Mouse (Mus musculus): ENCODE measurements at regions not wholly inside any gene's neighbourhood (a gene's known extent, or its start where the extent isn't known, plus 50 kb on each side); places are given as distances from the start of the nearest gene placed in this dataset.

GRCm38 (mm10) chr10:18941447-18941846 lies 74.0 kb downstream of the Tnfaip3 start:
- Histone ChIP-seq H3K4me1 (ENCODE audit: control insufficient read depth, insufficient read depth, insufficient read length, low read length) (peaks cover 6% of the 10 kb centered on the region; the same call in 1 of the 2 replicates), H3K27ac (ENCODE audit: insufficient read depth, low read depth, low read length) (no peak overlapping the region), H3K36me3 (ENCODE audit: control insufficient read depth, insufficient read depth, low read length) (no peaks in the 10 kb centered on the region), H3K4me3 (ENCODE audit: low read depth, low read length) (no peak overlapping the region), H3K27me3 (ENCODE audit: control insufficient read depth, insufficient read depth, low read length) (no peaks in the 10 kb centered on the region)
- TF ChIP-seq CTCF (IDR thresholded peaks at IDR 0.05; ENCODE audit: extremely low read depth, insufficient read length, insufficient replicate concordance, low read depth, low read length), result no peak
- no peak for TF ChIP-seq POLR2A (IDR thresholded peaks at IDR 0.05; ENCODE audit: low read depth, low read length)
- 34% methylated on average over 4 of the region's 4 CpGs for WGBS

DNA sequence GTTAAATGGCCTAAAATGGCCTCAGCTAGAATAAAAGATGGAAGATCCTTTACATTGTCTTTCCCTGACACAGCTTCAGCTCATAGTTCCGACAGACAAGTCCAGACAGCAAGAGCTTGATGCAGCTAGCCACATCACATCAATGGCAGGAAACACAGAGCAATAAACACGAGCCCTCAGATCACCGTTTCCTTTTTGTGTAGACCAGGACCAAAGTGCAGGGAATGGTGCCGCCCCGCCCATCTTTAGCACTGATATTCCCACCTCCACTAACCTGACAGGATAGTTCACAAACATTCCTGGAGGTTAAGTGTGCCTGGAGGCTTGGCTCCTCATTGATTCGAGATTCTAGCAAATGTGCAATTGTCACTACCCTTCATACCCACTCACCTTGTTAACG lies 73.5 kb downstream of the Tnfaip3 start:
- Histone ChIP-seq H3K27me3 (ENCODE audit: control insufficient read depth, insufficient read depth, low read length) (no peaks in the 10 kb centered on the region), H3K27ac (ENCODE audit: insufficient read depth, low read depth, low read length) (no peak overlapping the region), H3K4me1 (ENCODE audit: control insufficient read depth, insufficient read depth, insufficient read length, low read length) (peaks cover 6% of the 10 kb centered on the region; the same call in 1 of the 2 replicates), H3K36me3 (ENCODE audit: control insufficient read depth, insufficient read depth, low read length) (no peaks in the 10 kb centered on the region), H3K4me3 (ENCODE audit: low read depth, low read length) (no peak overlapping the region)
- 21% methylated on average over 7 of the region's 7 CpGs for WGBS
- no peak for TF ChIP-seq POLR2A (IDR thresholded peaks at IDR 0.05; ENCODE audit: low read depth, low read length)
- no peak for TF ChIP-seq CTCF (IDR thresholded peaks at IDR 0.05; ENCODE audit: extremely low read depth, insufficient read length, insufficient replicate concordance, low read depth, low read length)

DNA sequence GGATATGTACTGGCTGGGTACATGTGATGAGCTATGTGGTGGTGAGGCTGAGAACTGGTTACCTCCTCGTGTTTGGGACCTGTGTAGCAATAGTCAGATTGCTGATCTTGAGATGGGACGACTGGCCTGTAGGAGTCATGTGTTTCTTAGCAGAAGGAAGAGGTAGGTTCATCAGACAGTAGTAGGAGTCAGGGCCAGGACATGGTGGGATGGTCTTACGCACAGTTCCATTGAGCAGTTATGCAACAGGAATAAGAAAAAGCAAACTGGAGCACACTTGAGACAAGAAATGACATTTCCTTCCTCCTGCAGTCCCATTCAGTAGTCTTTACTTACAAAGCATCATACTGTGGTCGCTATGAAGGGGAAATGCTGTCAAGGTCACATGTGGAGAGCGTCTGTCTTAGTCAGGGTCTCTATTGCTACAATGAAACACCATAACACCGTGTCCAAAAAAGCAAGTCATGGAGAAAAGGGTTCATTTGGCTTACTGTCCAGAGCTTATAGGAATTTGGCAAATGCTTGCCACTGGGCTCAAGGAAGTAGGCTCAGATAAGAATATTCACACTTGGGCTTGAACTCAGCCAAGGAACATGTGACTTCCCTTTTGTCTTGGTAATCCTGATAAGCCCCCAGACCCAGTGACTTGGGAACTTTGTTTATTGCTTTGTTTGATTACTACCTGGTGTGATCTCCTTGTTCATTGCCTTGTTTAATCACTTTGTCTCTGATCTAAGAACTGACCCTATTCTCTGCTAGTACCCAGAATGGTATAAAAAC lies 72.0 kb downstream of the Tnfaip3 start:
- TF ChIP-seq CTCF (IDR thresholded peaks at IDR 0.05; ENCODE audit: extremely low read depth, insufficient read length, insufficient replicate concordance, low read depth, low read length), result no peak
- TF ChIP-seq POLR2A (IDR thresholded peaks at IDR 0.05; ENCODE audit: low read depth, low read length), result no peak
- H3K4me3 ChIP-seq (ENCODE audit: low read depth, low read length), result no peak overlapping the region

DNA sequence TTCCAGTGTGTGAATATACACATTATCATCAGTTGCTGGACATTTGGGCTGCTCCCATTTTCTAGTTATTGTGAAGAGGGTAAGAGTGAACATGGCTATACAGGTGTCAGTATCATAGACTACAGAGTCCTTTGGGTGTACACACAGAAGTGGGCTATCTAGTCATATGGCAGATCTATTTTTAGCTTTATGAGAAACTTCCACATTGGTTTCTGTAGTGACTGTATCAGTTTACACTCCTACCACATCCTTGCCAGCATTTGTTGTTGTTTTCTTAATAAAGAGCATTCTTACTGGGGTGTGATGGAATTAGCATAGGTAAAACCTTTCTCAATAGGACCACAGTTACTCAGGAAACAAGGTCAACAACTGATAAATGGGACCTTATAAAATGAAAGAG lies 68.7 kb downstream of the Tnfaip3 start:
- Histone ChIP-seq H3K36me3 (ENCODE audit: control insufficient read depth, insufficient read depth, low read length) (no peaks in the 10 kb centered on the region), H3K4me1 (ENCODE audit: control insufficient read depth, insufficient read depth, insufficient read length, low read length) (peaks cover 4% of the 10 kb centered on the region; the same call in 1 of the 2 replicates), H3K27ac (ENCODE audit: insufficient read depth, low read depth, low read length) (no peak overlapping the region), H3K27me3 (ENCODE audit: control insufficient read depth, insufficient read depth, low read length) (no peaks in the 10 kb centered on the region), H3K4me3 (ENCODE audit: low read depth, low read length) (no peak overlapping the region)
- no peak for TF ChIP-seq POLR2A (IDR thresholded peaks at IDR 0.05; ENCODE audit: low read depth, low read length)
- no peak for TF ChIP-seq CTCF (IDR thresholded peaks at IDR 0.05; ENCODE audit: extremely low read depth, insufficient read length, insufficient replicate concordance, low read depth, low read length)

More for the DNA sequence above, 72.0 kb downstream of the Tnfaip3 start:
- Histone ChIP-seq H3K36me3 (ENCODE audit: control insufficient read depth, insufficient read depth, low read length) (no peaks in the 10 kb centered on the region), H3K4me1 (ENCODE audit: control insufficient read depth, insufficient read depth, insufficient read length, low read length) (peaks cover 6% of the 10 kb centered on the region; the same call in 1 of the 2 replicates), H3K27me3 (ENCODE audit: control insufficient read depth, insufficient read depth, low read length) (no peaks in the 10 kb centered on the region), H3K27ac (ENCODE audit: insufficient read depth, low read depth, low read length) (no peak overlapping the region)
- WGBS, result 79% methylated on average over 6 of the region's 6 CpGs
